Mouse (Mus musculus) liver, adult 2 months (tissue): ENCODE measurements around the gene Zfp948.

Experiments used
- CTCF ChIP-seq: fragments of 200-500 bp; IDR thresholded peaks from 2 replicates; pipeline ENCODE4 v1.5.1; 2011; ENCODE audit warnings: low read depth, low read length, control low read depth
- POLR2A ChIP-seq: fragments of 200-500 bp; IDR thresholded peaks from 2 replicates; pipeline ENCODE4 v1.6.1; 2011; ENCODE audit warnings: low read length, control low read depth; ENCODE audit not compliant: insufficient read depth; ENCODE audit errors: extremely low read depth

- no peak for TF ChIP-seq CTCF
- TF ChIP-seq POLR2A = no peak
Observed at GRCm38 (mm10) chr17:21579080-21579479, 12.3 kb downstream of the Zfp948 start.
